Comparison of ENCODE assay signal across 14 mouse cellular contexts in genomic region chr7:92980741-92981140, GRCm38 (mm10).
A peak's percentile ranks its signal among the peaks of the same experiment; 100 is the strongest.
DNase-seq lines count a peak whose midpoint lies in the region; ATAC-seq and TF ChIP-seq lines count a peak whose summit lies in the region.
"Had no signal": no experiment of that assay in that cellular context is flagged by ENCODE, and none has a peak within 500 bp of the region (broad histone marks: within the 10 kb centered on the region; RNA-seq: fewer than 3 reads in every experiment).

No protein-coding gene starts in this region.

- H3K36me3 ChIP-seq in intestine, embryonic 15.5 days = no peaks in the 10 kb centered on the region
- H3K36me3 ChIP-seq in intestine, postnatal 0 days (ENCODE audit: control insufficient read depth, insufficient read depth) = no peaks in the 10 kb centered on the region
- no peaks in the 10 kb centered on the region for H3K36me3 ChIP-seq in thymus, adult 2 months (ENCODE audit: control insufficient read depth, insufficient read depth, low read length)
- H3K36me3 ChIP-seq in kidney, adult 2 months (ENCODE audit: control insufficient read depth, insufficient read depth, low read length) = no peaks in the 10 kb centered on the region
- H3K36me3 ChIP-seq: forebrain, embryonic 15.5 days; G1E; kidney, embryonic 15.5 days; lung, embryonic 15.5 days had no signal

- H3K4me3 ChIP-seq in intestine, embryonic 15.5 days (replicated peaks) = no peak overlapping the region
- H3K4me3 ChIP-seq in intestine, postnatal 0 days (ENCODE audit: low read depth, low read length) = no peak overlapping the region
- H3K4me3 ChIP-seq in thymus, adult 2 months (ENCODE audit: control insufficient read depth, insufficient read depth, low read length) = no peak overlapping the region
- no peak overlapping the region for H3K4me3 ChIP-seq in kidney, adult 2 months (ENCODE audit: insufficient read depth, low read depth, low read length)
- H3K4me3 ChIP-seq: forebrain, embryonic 15.5 days; kidney, embryonic 15.5 days; lung, embryonic 15.5 days had no signal

- 0 out of 2 replicates have a peak, but pooled peaks have one; percentile 31 for ATAC-seq in intestine, embryonic 15.5 days
- ATAC-seq in intestine, postnatal 0 days = no peak
- ATAC-seq in megakaryocyte progenitor cell, adult 5-6 weeks (replicated peaks; ENCODE audit: poor library complexity) = peak; percentile 84
- ATAC-seq: forebrain, embryonic 15.5 days had no signal

- no peaks in the 10 kb centered on the region for H3K4me1 ChIP-seq in intestine, embryonic 15.5 days (replicated peaks)
- H3K4me1 ChIP-seq in intestine, postnatal 0 days (replicated peaks; ENCODE audit: control insufficient read depth, insufficient read depth, low read length) = no peaks in the 10 kb centered on the region
- no peaks in the 10 kb centered on the region for H3K4me1 ChIP-seq in thymus, adult 2 months (replicated peaks; ENCODE audit: control insufficient read depth, insufficient read depth, low read length)
- no peaks in the 10 kb centered on the region for H3K4me1 ChIP-seq in kidney, adult 2 months (ENCODE audit: control insufficient read depth, insufficient read depth, low read length)
- H3K4me1 ChIP-seq: kidney, embryonic 15.5 days; lung, embryonic 15.5 days had no signal

- TF ChIP-seq POLR2A in thymus, adult 2 months (IDR thresholded peaks at IDR 0.05; ENCODE audit: control insufficient read depth, extremely low read depth, insufficient read depth, low read length, poor library complexity) = no peak
- TF ChIP-seq POLR2A in kidney, adult 2 months (IDR thresholded peaks at IDR 0.05; ENCODE audit: low read depth, low read length) = no peak

- H3K27me3 ChIP-seq in intestine, embryonic 15.5 days (replicated peaks) = no peaks in the 10 kb centered on the region
- H3K27me3 ChIP-seq in intestine, postnatal 0 days (replicated peaks; ENCODE audit: control insufficient read depth, insufficient read depth, low read length) = no peaks in the 10 kb centered on the region
- H3K27me3 ChIP-seq in thymus, adult 2 months (ENCODE audit: control insufficient read depth, insufficient read depth, low read length) = no peaks in the 10 kb centered on the region
- no peaks in the 10 kb centered on the region; the same call in 1 of the 2 replicates for H3K27me3 ChIP-seq in kidney, adult 2 months (replicated peaks; ENCODE audit: control insufficient read depth, insufficient read depth, low read length)
- H3K27me3 ChIP-seq: forebrain, embryonic 15.5 days; kidney, embryonic 15.5 days; lung, embryonic 15.5 days had no signal

- H3K9me3 ChIP-seq in intestine, embryonic 15.5 days = no peaks in the 10 kb centered on the region
- no peaks in the 10 kb centered on the region for H3K9me3 ChIP-seq in intestine, postnatal 0 days (ENCODE audit: control insufficient read depth)
- H3K9me3 ChIP-seq: forebrain, embryonic 15.5 days; G1E; kidney, embryonic 15.5 days; lung, embryonic 15.5 days had no signal

- peak; percentile 20 for DNase-seq in brain, adult 2 months (ENCODE audit: low read depth, low spot score)
- DNase-seq in large intestine, adult 2 months (ENCODE audit: low read depth, low spot score) = peak; percentile 4
- no peak for DNase-seq in embryo, embryonic 10.5 days (ENCODE audit: low spot score)
- no peak for DNase-seq in thymus, adult 2 months
- DNase-seq in kidney, adult 2 months = no peak
- DNase-seq: cerebellum, adult 9-10 months; thymus, adult 18-20 months had no signal

- TF ChIP-seq CTCF in intestine, postnatal 0 days (IDR thresholded peaks at IDR 0.05; ENCODE audit: low read depth) = no peak
- TF ChIP-seq CTCF in thymus, adult 2 months (IDR thresholded peaks at IDR 0.05; ENCODE audit: borderline replicate concordance, control insufficient read depth, extremely low read depth, insufficient read depth, low read length, poor library complexity) = no peak
- TF ChIP-seq CTCF in kidney, adult 2 months (conservative IDR thresholded peaks at IDR 0.05; ENCODE audit: insufficient read depth, insufficient read length, low read depth, low read length) = no peak

- WGBS in intestine, embryonic 15.5 days = 17% methylated on average over 2 of the region's 2 CpGs
- 17% methylated on average over 2 of the region's 2 CpGs for WGBS in intestine, postnatal 0 days
- 9% methylated on average over 2 of the region's 2 CpGs for WGBS in large intestine, adult 2 months
- 11% methylated on average over 2 of the region's 2 CpGs for WGBS in thymus, adult 2 months
- WGBS in kidney, adult 2 months = 30% methylated on average over 2 of the region's 2 CpGs

- H3K27ac ChIP-seq in intestine, embryonic 15.5 days = no peak overlapping the region
- H3K27ac ChIP-seq in intestine, postnatal 0 days (ENCODE audit: low read depth, low read length) = no peak overlapping the region
- no peak overlapping the region for H3K27ac ChIP-seq in thymus, adult 2 months (ENCODE audit: control insufficient read depth, insufficient read depth, low read length)
- H3K27ac ChIP-seq in kidney, adult 2 months (ENCODE audit: insufficient read depth, low read depth, low read length) = no peak overlapping the region
- H3K27ac ChIP-seq: forebrain, embryonic 15.5 days; kidney, embryonic 15.5 days; lung, embryonic 15.5 days had no signal

- no peak overlapping the region for H3K9ac ChIP-seq in intestine, embryonic 15.5 days
- no peak overlapping the region for H3K9ac ChIP-seq in intestine, postnatal 0 days (ENCODE audit: low read depth, low read length)
- H3K9ac ChIP-seq: forebrain, embryonic 15.5 days; kidney, embryonic 15.5 days; lung, embryonic 15.5 days had no signal

- H3K4me2 ChIP-seq in intestine, embryonic 15.5 days (replicated peaks) = no peak overlapping the region
- no peak overlapping the region for H3K4me2 ChIP-seq in intestine, postnatal 0 days (replicated peaks; ENCODE audit: low read depth)
- H3K4me2 ChIP-seq: forebrain, embryonic 15.5 days; kidney, embryonic 15.5 days; lung, embryonic 15.5 days had no signal

Comparison
In these comparisons a context has a peak if more than half of its experiments do, and no peak if none do; other contexts are left out.
1. DNase-seq: peak in brain, adult 2 months (single experiment) and large intestine, adult 2 months (single experiment); none in embryo, embryonic 10.5 days (single experiment), thymus, adult 2 months (single experiment) and kidney, adult 2 months (single experiment).